Mouse (Mus musculus): ENCODE data around the gene Map4k1.
"Not testable (repeated sequence)": the region's sequence is repeated elsewhere in the genome, so short reads cannot be mapped to it uniquely, and the experiment has no call there.

- TF ChIP-seq CTCF (IDR thresholded peaks at IDR 0.05); EP300 (IDR thresholded peaks at IDR 0.05; ENCODE audit: insufficient read depth, low read depth, low read length); POLR2A (IDR thresholded peaks at IDR 0.05; ENCODE audit: insufficient read depth, low read depth, low read length): not testable (repeated sequence)
Measured at GRCm38 (mm10) chr7:28968120-28968519, 13.7 kb upstream of the Map4k1 start.

All from heart, adult 2 months (tissue).